Mouse (Mus musculus): ENCODE data around the gene Abcg5.
A peak's percentile ranks its signal among the peaks of the same experiment; 100 is the strongest.

DNA sequence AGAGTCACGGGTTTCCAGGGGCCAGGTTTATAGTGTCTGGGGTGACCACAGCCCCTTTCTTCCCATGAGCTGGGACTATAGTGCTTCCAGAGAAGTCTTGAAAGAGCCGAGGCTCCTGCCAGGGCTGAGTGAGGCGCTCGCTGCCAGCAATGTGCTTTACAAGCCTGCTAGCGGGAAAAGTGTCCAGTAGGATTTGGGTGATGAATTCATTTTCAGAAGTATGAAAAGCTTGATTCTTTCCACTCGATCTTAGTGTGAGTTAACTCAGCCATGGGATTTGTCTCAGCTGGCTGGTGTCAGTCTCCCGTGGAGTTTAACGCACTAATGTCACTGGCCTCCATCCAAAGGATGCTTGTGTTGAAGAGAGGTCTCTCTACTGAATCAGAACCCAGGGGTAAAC, 46.5 kb downstream of the Abcg5 start:
- TF ChIP-seq MYOG (IDR thresholded peaks at IDR 0.05; ENCODE audit: control insufficient read depth in 1 of 3, insufficient read depth in 1 of 3, insufficient read length in 2 of 3, low read depth in 2 of 3) (no peak), POLR2AphosphoS2 (IDR thresholded peaks at IDR 0.05; ENCODE audit: insufficient read length, low read depth) (no peak), POLR2A (IDR thresholded peaks at IDR 0.05; ENCODE audit: insufficient read length, low read depth) (no peak), MYOD1 (IDR thresholded peaks at IDR 0.05; ENCODE audit: control insufficient read depth in 1 of 3, insufficient read length in 2 of 3, low read depth in 2 of 3) (peak in 2 of 3 experiments; percentile 1 to 12), MAX (IDR thresholded peaks at IDR 0.05; ENCODE audit: low read depth) (no peak), USF1 (IDR thresholded peaks at IDR 0.05; ENCODE audit: low read depth) (no peak), CEBPB (IDR thresholded peaks at IDR 0.05; ENCODE audit: insufficient read depth, poor library complexity, severe bottlenecking) (no peak)

Measured in myocyte (in vitro differentiated cells).